Mouse (Mus musculus) forebrain, embryonic 10.5 days (tissue): ENCODE measurements at regions not wholly inside any gene's neighbourhood (a gene's known extent, or its start where the extent isn't known, plus 50 kb on each side); places are given as distances from the start of the nearest gene placed in this dataset.

Source experiments
- DNase-seq: peaks from one replicate; pipeline ENCODE4 v3.0.0-alpha.2; 2017; ENCODE audit warnings: low spot score; ENCODE audit errors: extremely low spot score
- H3K27ac ChIP-seq: fragments of 300-500 bp; sonication (generic); 2 replicates; pipeline ENCODE4 v1.5.1; 2016; ENCODE audit warnings: mild to moderate bottlenecking
- H3K27me3 ChIP-seq: fragments of 300-500 bp; sonication (generic); 2 replicates; pipeline ENCODE4 v1.6.1; 2016; ENCODE audit warnings: mild to moderate bottlenecking; ENCODE audit not compliant: poor library complexity, severe bottlenecking
- H3K36me3 ChIP-seq: fragments of 300-500 bp; sonication (generic); replicated peaks from 2 replicates; pipeline ENCODE4 v1.6.1; 2016; ENCODE audit warnings: mild to moderate bottlenecking, moderate library complexity
- H3K4me1 ChIP-seq: fragments of 300-500 bp; sonication (generic); 2 replicates; pipeline ENCODE4 v1.6.1; 2016
- H3K4me3 ChIP-seq: fragments of 300-500 bp; sonication (generic); 2 replicates; pipeline ENCODE4 v1.5.1; 2016; ENCODE audit warnings: mild to moderate bottlenecking, moderate library complexity
- H3K9me3 ChIP-seq: fragments of 300-500 bp; sonication (generic); 2 replicates; pipeline ENCODE4 v1.6.1; 2016; ENCODE audit warnings: mild to moderate bottlenecking, moderate library complexity
- WGBS: fragments of 180-500 bp; shearing (Covaris S2); methylation state at CpG from one replicate; pipeline ENCODE4 v1.1.7; 2016; 5-methylcytosine and 5-hydroxymethylcytosine counted together

- 97% methylated on average over 9 of the region's 9 CpGs for WGBS
- Histone ChIP-seq H3K4me1 (no peaks in the 10 kb centered on the region), H3K27ac (no peak overlapping the region), H3K27me3 (no peaks in the 10 kb centered on the region), H3K9me3 (no peaks in the 10 kb centered on the region), H3K36me3 (no peaks in the 10 kb centered on the region), H3K4me3 (no peak overlapping the region)
- DNase-seq, result no peak
Observed at GRCm38 (mm10) chr3:137728689-137729088, 57.4 kb downstream of the Gm21962 start.

- no peaks in the 10 kb centered on the region for H3K9me3 ChIP-seq
- H3K4me3 ChIP-seq, result no peak overlapping the region
- H3K27me3 ChIP-seq, result no peaks in the 10 kb centered on the region
- H3K36me3 ChIP-seq, result no peaks in the 10 kb centered on the region
- H3K4me1 ChIP-seq, result no peaks in the 10 kb centered on the region
- 88% methylated on average over 7 of the region's 7 CpGs for whole genome bisulfite sequencing
- H3K27ac ChIP-seq, result no peak overlapping the region
- DNase-seq, result no peak
Observed at GRCm38 (mm10) chr3:137729421-137729820, 58.1 kb downstream of the Gm21962 start.

- Histone ChIP-seq H3K27ac (0 out of 2 replicates have a peak overlapping the region, but pooled peaks have one; percentile 30), H3K4me1 (peaks cover 9% of the 10 kb centered on the region), H3K27me3 (no peaks in the 10 kb centered on the region), H3K4me3 (no peak overlapping the region), H3K36me3 (no peaks in the 10 kb centered on the region), H3K9me3 (no peaks in the 10 kb centered on the region)
- DNase-seq, result no peak
- 31% methylated on average over 12 of the region's 12 CpGs for WGBS
Observed at GRCm38 (mm10) chr3:137737222-137737800, 66.0 kb downstream of the Gm21962 start.

GRCm38 (mm10) chr3:137741528-137741927, 70.2 kb downstream of the Gm21962 start:
- no peak for DNase-seq
- H3K4me3 ChIP-seq, result no peak overlapping the region
- no peaks in the 10 kb centered on the region for H3K36me3 ChIP-seq
- no peak overlapping the region for H3K27ac ChIP-seq
- H3K27me3 ChIP-seq, result no peaks in the 10 kb centered on the region
- 75% methylated on average over 9 of the region's 9 CpGs for WGBS
- no peaks in the 10 kb centered on the region for H3K9me3 ChIP-seq
- H3K4me1 ChIP-seq, result peaks cover 9% of the 10 kb centered on the region

GRCm38 (mm10) chr3:137742119-137742518, 70.8 kb downstream of the Gm21962 start:
- no peaks in the 10 kb centered on the region for H3K9me3 ChIP-seq
- H3K27ac ChIP-seq, result no peak overlapping the region
- H3K4me3 ChIP-seq, result no peak overlapping the region
- no peak for DNase-seq
- H3K27me3 ChIP-seq, result no peaks in the 10 kb centered on the region
- no peaks in the 10 kb centered on the region for H3K36me3 ChIP-seq
- H3K4me1 ChIP-seq, result peaks cover 8% of the 10 kb centered on the region
- WGBS, result 85% methylated on average over 4 of the region's 4 CpGs

GRCm38 (mm10) chr3:137751732-137752260, 80.5 kb downstream of the Gm21962 start:
- DNase-seq, result no peak
- no peak overlapping the region for H3K4me3 ChIP-seq
- no peak overlapping the region for H3K27ac ChIP-seq
- no peaks in the 10 kb centered on the region for H3K27me3 ChIP-seq
- H3K4me1 ChIP-seq, result peaks cover 14% of the 10 kb centered on the region
- H3K36me3 ChIP-seq, result no peaks in the 10 kb centered on the region
- WGBS, result 93% methylated on average over 9 of the region's 9 CpGs
- no peaks in the 10 kb centered on the region; the same call in 1 of the 2 replicates for H3K9me3 ChIP-seq

GRCm38 (mm10) chr3:137752447-137753256, 81.3 kb downstream of the Gm21962 start:
- WGBS, result 18% methylated on average over 25 of the region's 25 CpGs
- peak overlapping the region; percentile 45 for H3K4me3 ChIP-seq
- H3K27ac ChIP-seq, result peak overlapping the region; percentile 87
- peak; percentile 88 for DNase-seq
- H3K27me3 ChIP-seq, result no peaks in the 10 kb centered on the region
- peaks cover 14% of the 10 kb centered on the region for H3K4me1 ChIP-seq
- H3K9me3 ChIP-seq, result no peaks in the 10 kb centered on the region; the same call in 1 of the 2 replicates
- H3K36me3 ChIP-seq, result no peaks in the 10 kb centered on the region

GRCm38 (mm10) chr3:137753257-137753654, 81.9 kb downstream of the Gm21962 start:
- no peak for DNase-seq
- Histone ChIP-seq H3K9me3 (no peaks in the 10 kb centered on the region; the same call in 1 of the 2 replicates), H3K4me3 (0 out of 2 replicates have a peak overlapping the region, but pooled peaks have one; percentile 45), H3K36me3 (no peaks in the 10 kb centered on the region), H3K4me1 (peaks cover 14% of the 10 kb centered on the region), H3K27me3 (no peaks in the 10 kb centered on the region), H3K27ac (peak overlapping the region; percentile 87)
- 69% methylated on average over 7 of the region's 7 CpGs for WGBS

- Histone ChIP-seq H3K4me3 (no peak overlapping the region), H3K4me1 (peaks cover 14% of the 10 kb centered on the region), H3K36me3 (no peaks in the 10 kb centered on the region), H3K27me3 (no peaks in the 10 kb centered on the region), H3K9me3 (no peaks in the 10 kb centered on the region; the same call in 1 of the 2 replicates), H3K27ac (no peak overlapping the region)
- WGBS, result 90% methylated on average over 5 of the region's 5 CpGs
- no peak for DNase-seq
Observed at GRCm38 (mm10) chr3:137755391-137755790, 84.1 kb downstream of the Gm21962 start.

- H3K4me3 ChIP-seq, result no peak overlapping the region
- WGBS, result 79% methylated on average over 14 of the region's 14 CpGs
- no peak overlapping the region for H3K27ac ChIP-seq
- no peaks in the 10 kb centered on the region for H3K4me1 ChIP-seq
- DNase-seq, result no peak
- no peaks in the 10 kb centered on the region for H3K27me3 ChIP-seq
- no peaks in the 10 kb centered on the region for H3K9me3 ChIP-seq
- H3K36me3 ChIP-seq, result no peaks in the 10 kb centered on the region
Observed at GRCm38 (mm10) chr3:137762213-137762884, 91.0 kb downstream of the Gm21962 start.

GRCm38 (mm10) chr3:137763406-137763805, 92.1 kb downstream of the Gm21962 start:
- Histone ChIP-seq H3K27me3 (no peaks in the 10 kb centered on the region), H3K9me3 (no peaks in the 10 kb centered on the region), H3K4me1 (no peaks in the 10 kb centered on the region), H3K27ac (no peak overlapping the region), H3K4me3 (no peak overlapping the region), H3K36me3 (no peaks in the 10 kb centered on the region)
- DNase-seq, result no peak
- WGBS, result 92% methylated on average over 5 of the region's 5 CpGs

GRCm38 (mm10) chr3:137768627-137769026, 95.7 kb upstream of the H2afz start:
- no peaks in the 10 kb centered on the region for H3K9me3 ChIP-seq
- DNase-seq, result no peak
- no peaks in the 10 kb centered on the region for H3K36me3 ChIP-seq
- H3K27ac ChIP-seq, result no peak overlapping the region
- no peak overlapping the region for H3K4me3 ChIP-seq
- no peaks in the 10 kb centered on the region for H3K4me1 ChIP-seq
- no peaks in the 10 kb centered on the region for H3K27me3 ChIP-seq
- WGBS, result 88% methylated on average over 4 of the region's 4 CpGs
